Mouse (Mus musculus): ENCODE measurements around the gene Asphd1. TPM values are rescaled to one million over a fixed set of nuclear protein-coding genes. Genes with fewer than 3 reads are reported as not detected.

Asphd1 gene
- not detected for polyA plus RNA-seq (2014; fragmentation: Illumina TruSeq; extraction: RNeasy Lipid Tissue Mini Kit (QIAGEN cat#74804); ENCODE audit: low read depth, low replicate concordance)

DNA sequence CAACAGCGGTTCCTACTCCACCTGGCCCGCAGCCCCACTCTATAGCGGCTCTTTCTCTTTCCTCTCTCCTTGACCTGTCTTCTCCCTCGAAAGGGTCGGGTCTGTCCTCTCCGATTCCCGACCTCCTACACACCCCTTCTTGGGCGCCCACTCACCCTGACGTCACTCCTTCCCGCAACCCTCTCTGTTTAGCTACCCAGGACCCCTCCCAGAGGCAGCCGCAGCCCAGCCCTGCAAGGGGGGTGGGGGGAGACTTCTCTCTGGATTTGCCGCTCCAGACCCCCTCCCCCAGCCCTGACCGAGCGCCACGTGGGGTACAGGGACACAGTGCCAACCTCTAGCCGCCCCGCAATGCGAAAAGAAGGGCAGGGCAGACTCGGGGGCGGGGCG lies at the start of gene Asphd1:
Gene Asphd1, minus strand, starts transcription at position 180 of the 390 bp plus-strand sequence.

GRCm38 (mm10) chr7:126975950-126976866 lies 26.8 kb upstream of the Asphd1 start, which contains the start of gene Cdiptos:
Gene Cdiptos (minus strand): TSS chr7:126976098.

GRCm38 (mm10) chr7:126975893-126975949 lies 26.3 kb upstream of the Asphd1 start, which contains the start of gene Cdipt:
Gene Cdipt (plus strand): TSS chr7:126975914.

GRCm38 (mm10) chr7:126949793-126950646 lies 638 bp upstream of the Asphd1 start, which contains the start of gene Sez6l2:
Gene Sez6l2 (plus strand): TSS chr7:126950563.

DNA sequence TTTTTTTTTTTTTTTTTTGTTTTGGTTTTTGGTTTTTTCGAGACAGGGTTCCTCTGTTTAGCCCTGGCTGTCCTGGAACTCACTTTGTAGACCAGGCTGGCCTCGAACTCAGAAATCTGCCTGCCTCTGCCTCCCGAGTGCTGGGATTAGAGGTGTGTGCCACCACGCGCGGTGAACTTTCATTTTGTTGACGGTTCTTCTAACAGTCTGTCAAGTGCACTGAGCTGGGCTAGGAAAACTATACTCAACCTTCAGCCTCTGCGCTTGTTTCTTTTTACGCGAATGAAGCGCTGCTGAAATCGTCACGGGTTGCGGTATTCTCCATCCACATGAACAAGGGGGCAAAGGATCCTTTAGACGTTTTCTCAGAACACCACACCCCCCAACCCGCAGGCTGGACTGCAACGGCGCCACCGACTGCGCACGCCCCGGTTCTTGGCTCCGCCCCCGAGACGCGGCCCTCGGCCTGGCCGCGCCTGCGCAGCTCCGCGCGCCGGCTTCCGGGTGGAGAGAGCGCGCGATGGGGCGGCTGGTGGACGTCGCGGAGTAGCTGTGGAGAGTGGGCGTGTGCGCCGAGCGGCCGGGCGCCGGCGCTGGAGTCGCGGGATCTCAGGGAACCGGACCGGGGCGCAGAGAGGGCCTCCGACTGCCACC lies 20.9 kb downstream of the Asphd1 start, which contains the start of gene Kctd13:
Gene Kctd13, plus strand, starts transcription at position 496 of the 654 bp plus-strand sequence.

DNA sequence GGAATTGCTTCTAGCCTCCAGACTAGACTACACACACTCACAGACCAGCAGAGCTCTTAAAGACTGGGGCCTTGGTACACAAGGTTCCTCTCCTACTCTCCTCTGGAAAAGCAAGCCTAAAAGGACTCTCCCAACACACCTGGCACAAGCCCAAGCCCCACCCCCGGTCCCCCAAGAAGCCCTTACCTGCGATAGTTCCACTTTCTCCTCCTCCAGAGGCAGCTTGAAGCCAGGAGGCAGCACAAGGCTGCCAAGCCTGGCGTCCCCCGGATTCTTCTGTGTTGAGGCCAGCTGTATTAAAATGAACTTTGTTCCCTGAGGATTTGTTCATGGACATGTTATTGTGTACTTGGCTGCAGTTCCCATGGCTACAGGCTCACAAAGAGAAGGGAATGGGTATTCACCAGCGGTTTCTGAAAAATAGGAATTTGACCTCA lies 26.7 kb downstream of the Asphd1 start, which contains the start of gene Tmem219:
Gene Tmem219, minus strand, starts transcription at position 294 of the 437 bp plus-strand sequence.

Other genes with a start within 250 kb of the Asphd1 start
- gene Coro1a, start 241.8 kb downstream of the Asphd1 start, polyA plus RNA-seq (2014; fragmentation: Illumina TruSeq; extraction: RNeasy Lipid Tissue Mini Kit (QIAGEN cat#74804); ENCODE audit: low read depth, low replicate concordance): 2.7 TPM
- gene Mapk3, start 190.0 kb downstream of the Asphd1 start, polyA plus RNA-seq (2014; fragmentation: Illumina TruSeq; extraction: RNeasy Lipid Tissue Mini Kit (QIAGEN cat#74804); ENCODE audit: low read depth, low replicate concordance): 5.9 TPM
- not detected for gene Gdpd3, start 183.2 kb downstream of the Asphd1 start, polyA plus RNA-seq (2014; fragmentation: Illumina TruSeq; extraction: RNeasy Lipid Tissue Mini Kit (QIAGEN cat#74804); ENCODE audit: low read depth, low replicate concordance)
- gene Ypel3, start 172.6 kb downstream of the Asphd1 start, polyA plus RNA-seq (2014; fragmentation: Illumina TruSeq; extraction: RNeasy Lipid Tissue Mini Kit (QIAGEN cat#74804); ENCODE audit: low read depth, low replicate concordance): 10.0 TPM
- gene Tbx6, start 168.1 kb downstream of the Asphd1 start, polyA plus RNA-seq (2014; fragmentation: Illumina TruSeq; extraction: RNeasy Lipid Tissue Mini Kit (QIAGEN cat#74804); ENCODE audit: low read depth, low replicate concordance): not detected
- gene Ppp4c, start 157.1 kb downstream of the Asphd1 start, polyA plus RNA-seq (2014; fragmentation: Illumina TruSeq; extraction: RNeasy Lipid Tissue Mini Kit (QIAGEN cat#74804); ENCODE audit: low read depth, low replicate concordance): 19.8 TPM
- gene Fam57b, start 151.9 kb downstream of the Asphd1 start, polyA plus RNA-seq (2014; fragmentation: Illumina TruSeq; extraction: RNeasy Lipid Tissue Mini Kit (QIAGEN cat#74804); ENCODE audit: low read depth, low replicate concordance): not detected
- gene 4930451I11Rik, start 117.9 kb downstream of the Asphd1 start, polyA plus RNA-seq (2014; fragmentation: Illumina TruSeq; extraction: RNeasy Lipid Tissue Mini Kit (QIAGEN cat#74804); ENCODE audit: low read depth, low replicate concordance): not detected
- gene Doc2a, start 102.2 kb downstream of the Asphd1 start, polyA plus RNA-seq (2014; fragmentation: Illumina TruSeq; extraction: RNeasy Lipid Tissue Mini Kit (QIAGEN cat#74804); ENCODE audit: low read depth, low replicate concordance): not detected
- gene Hirip3, start 87.6 kb downstream of the Asphd1 start, polyA plus RNA-seq (2014; fragmentation: Illumina TruSeq; extraction: RNeasy Lipid Tissue Mini Kit (QIAGEN cat#74804); ENCODE audit: low read depth, low replicate concordance): 3.6 TPM
- 4.8 TPM for gene Ino80e, start 87.2 kb downstream of the Asphd1 start, polyA plus RNA-seq (2014; fragmentation: Illumina TruSeq; extraction: RNeasy Lipid Tissue Mini Kit (QIAGEN cat#74804); ENCODE audit: low read depth, low replicate concordance)
- 3.4 TPM for gene Taok2, start 64.9 kb downstream of the Asphd1 start, polyA plus RNA-seq (2014; fragmentation: Illumina TruSeq; extraction: RNeasy Lipid Tissue Mini Kit (QIAGEN cat#74804); ENCODE audit: low read depth, low replicate concordance)
- 16.3 TPM for gene Tmem219, start 26.7 kb downstream of the Asphd1 start, polyA plus RNA-seq (2014; fragmentation: Illumina TruSeq; extraction: RNeasy Lipid Tissue Mini Kit (QIAGEN cat#74804); ENCODE audit: low read depth, low replicate concordance)
- 1.7 TPM for gene Kctd13, start 20.7 kb downstream of the Asphd1 start, polyA plus RNA-seq (2014; fragmentation: Illumina TruSeq; extraction: RNeasy Lipid Tissue Mini Kit (QIAGEN cat#74804); ENCODE audit: low read depth, low replicate concordance)
- gene Sez6l2, start 981 bp upstream of the Asphd1 start, polyA plus RNA-seq (2014; fragmentation: Illumina TruSeq; extraction: RNeasy Lipid Tissue Mini Kit (QIAGEN cat#74804); ENCODE audit: low read depth, low replicate concordance): not detected
- 7.8 TPM for gene Cdipt, start 26.3 kb upstream of the Asphd1 start, polyA plus RNA-seq (2014; fragmentation: Illumina TruSeq; extraction: RNeasy Lipid Tissue Mini Kit (QIAGEN cat#74804); ENCODE audit: low read depth, low replicate concordance)
- gene Cdiptos, start 26.5 kb upstream of the Asphd1 start, polyA plus RNA-seq (2014; fragmentation: Illumina TruSeq; extraction: RNeasy Lipid Tissue Mini Kit (QIAGEN cat#74804); ENCODE audit: low read depth, low replicate concordance): not detected
- 0.53 TPM for gene Mvp, start 65.0 kb upstream of the Asphd1 start, polyA plus RNA-seq (2014; fragmentation: Illumina TruSeq; extraction: RNeasy Lipid Tissue Mini Kit (QIAGEN cat#74804); ENCODE audit: low read depth, low replicate concordance)
- gene Pagr1b, start 66.9 kb upstream of the Asphd1 start, polyA plus RNA-seq (2014; fragmentation: Illumina TruSeq; extraction: RNeasy Lipid Tissue Mini Kit (QIAGEN cat#74804); ENCODE audit: low read depth, low replicate concordance): 1.3 TPM
- gene Pagr1a, start 67.8 kb upstream of the Asphd1 start, polyA plus RNA-seq (2014; fragmentation: Illumina TruSeq; extraction: RNeasy Lipid Tissue Mini Kit (QIAGEN cat#74804); ENCODE audit: low read depth, low replicate concordance): not detected
- gene Gm42742, start 71.5 kb upstream of the Asphd1 start, polyA plus RNA-seq (2014; fragmentation: Illumina TruSeq; extraction: RNeasy Lipid Tissue Mini Kit (QIAGEN cat#74804); ENCODE audit: low read depth, low replicate concordance): 0.53 TPM
- not detected for gene Prrt2, start 71.6 kb upstream of the Asphd1 start, polyA plus RNA-seq (2014; fragmentation: Illumina TruSeq; extraction: RNeasy Lipid Tissue Mini Kit (QIAGEN cat#74804); ENCODE audit: low read depth, low replicate concordance)
- 12.5 TPM for gene Maz, start 77.5 kb upstream of the Asphd1 start, polyA plus RNA-seq (2014; fragmentation: Illumina TruSeq; extraction: RNeasy Lipid Tissue Mini Kit (QIAGEN cat#74804); ENCODE audit: low read depth, low replicate concordance)
- not detected for gene Kif22, start 92.9 kb upstream of the Asphd1 start, polyA plus RNA-seq (2014; fragmentation: Illumina TruSeq; extraction: RNeasy Lipid Tissue Mini Kit (QIAGEN cat#74804); ENCODE audit: low read depth, low replicate concordance)
- not detected for gene Zg16, start 137.7 kb upstream of the Asphd1 start, polyA plus RNA-seq (2014; fragmentation: Illumina TruSeq; extraction: RNeasy Lipid Tissue Mini Kit (QIAGEN cat#74804); ENCODE audit: low read depth, low replicate concordance)
- gene AI467606, start 141.8 kb upstream of the Asphd1 start, polyA plus RNA-seq (2014; fragmentation: Illumina TruSeq; extraction: RNeasy Lipid Tissue Mini Kit (QIAGEN cat#74804); ENCODE audit: low read depth, low replicate concordance): 0.45 TPM
- gene Qprt, start 172.6 kb upstream of the Asphd1 start, polyA plus RNA-seq (2014; fragmentation: Illumina TruSeq; extraction: RNeasy Lipid Tissue Mini Kit (QIAGEN cat#74804); ENCODE audit: low read depth, low replicate concordance): 50.0 TPM
- 0.13 TPM for gene Spn, start 188.2 kb upstream of the Asphd1 start, polyA plus RNA-seq (2014; fragmentation: Illumina TruSeq; extraction: RNeasy Lipid Tissue Mini Kit (QIAGEN cat#74804); ENCODE audit: low read depth, low replicate concordance)
- gene Cd2bp2, start 246.5 kb upstream of the Asphd1 start, polyA plus RNA-seq (2014; fragmentation: Illumina TruSeq; extraction: RNeasy Lipid Tissue Mini Kit (QIAGEN cat#74804); ENCODE audit: low read depth, low replicate concordance): 7.0 TPM

Measured in liver, adult 10 weeks (tissue).